Mouse (Mus musculus) kidney, embryonic 15.5 days (tissue): ENCODE data around the gene Igf1. TPM values are rescaled to one million over a fixed set of nuclear protein-coding genes. Genes with fewer than 3 reads are reported as not detected.

ENCODE experiments used
- ATAC-seq: fragments of 200-750 bp; cut with Nextera tagmentation; replicated peaks from 2 replicates; pipeline ENCODE4 v1.8.0; 2017; ENCODE audit warnings: moderate TSS enrichment; ENCODE audit not compliant: low FRiP score
- H3K27ac ChIP-seq: fragments of 300-500 bp; sonication (generic); 2 replicates; pipeline ENCODE4 v1.5.1; 2015; ENCODE audit warnings: mild to moderate bottlenecking, inconsistent platforms
- H3K27me3 ChIP-seq: fragments of 300-500 bp; sonication (generic); 2 replicates; pipeline ENCODE4 v1.6.1; 2015; ENCODE audit warnings: inconsistent platforms
- H3K36me3 ChIP-seq: fragments of 300-500 bp; sonication (generic); 2 replicates; pipeline ENCODE4 v1.6.1; 2015; ENCODE audit warnings: inconsistent platforms
- H3K4me1 ChIP-seq: fragments of 300-500 bp; sonication (generic); 2 replicates; pipeline ENCODE4 v1.6.1; 2015; ENCODE audit warnings: inconsistent platforms
- H3K4me2 ChIP-seq: fragments of 300-500 bp; sonication (generic); 2 replicates; pipeline ENCODE4 v1.6.1; 2015; ENCODE audit warnings: moderate library complexity, mild to moderate bottlenecking, inconsistent platforms
- H3K4me3 ChIP-seq: fragments of 300-500 bp; sonication (generic); replicated peaks from 2 replicates; pipeline ENCODE4 v1.5.1; 2015; ENCODE audit warnings: mild to moderate bottlenecking, inconsistent platforms
- H3K9ac ChIP-seq: fragments of 300-500 bp; sonication (generic); 2 replicates; pipeline ENCODE4 v1.6.1; 2015; ENCODE audit warnings: mild to moderate bottlenecking, inconsistent platforms
- H3K9me3 ChIP-seq: fragments of 300-500 bp; sonication (generic); replicated peaks from 2 replicates; pipeline ENCODE4 v1.6.1; 2016; ENCODE audit warnings: inconsistent platforms
- WGBS: fragments of 180-500 bp; shearing (Covaris S2); methylation state at CpG from one replicate; pipeline ENCODE4 v1.1.7; 2015; ENCODE audit warnings: mixed read lengths; 5-methylcytosine and 5-hydroxymethylcytosine counted together
- polyA plus RNA-seq: library from polyadenylated mRNA; unstranded; fragments of >200 nt; fragmentation: Nextera tagmentation; extraction: Ambion mirVana; gene quantifications from 2 replicates; pipeline ENCODE4 v1.2.1, GENCODE M21; 2015

Igf1 gene
- 33.9 and 37.1 TPM in 2 replicates for polyA plus RNA-seq

DNA sequence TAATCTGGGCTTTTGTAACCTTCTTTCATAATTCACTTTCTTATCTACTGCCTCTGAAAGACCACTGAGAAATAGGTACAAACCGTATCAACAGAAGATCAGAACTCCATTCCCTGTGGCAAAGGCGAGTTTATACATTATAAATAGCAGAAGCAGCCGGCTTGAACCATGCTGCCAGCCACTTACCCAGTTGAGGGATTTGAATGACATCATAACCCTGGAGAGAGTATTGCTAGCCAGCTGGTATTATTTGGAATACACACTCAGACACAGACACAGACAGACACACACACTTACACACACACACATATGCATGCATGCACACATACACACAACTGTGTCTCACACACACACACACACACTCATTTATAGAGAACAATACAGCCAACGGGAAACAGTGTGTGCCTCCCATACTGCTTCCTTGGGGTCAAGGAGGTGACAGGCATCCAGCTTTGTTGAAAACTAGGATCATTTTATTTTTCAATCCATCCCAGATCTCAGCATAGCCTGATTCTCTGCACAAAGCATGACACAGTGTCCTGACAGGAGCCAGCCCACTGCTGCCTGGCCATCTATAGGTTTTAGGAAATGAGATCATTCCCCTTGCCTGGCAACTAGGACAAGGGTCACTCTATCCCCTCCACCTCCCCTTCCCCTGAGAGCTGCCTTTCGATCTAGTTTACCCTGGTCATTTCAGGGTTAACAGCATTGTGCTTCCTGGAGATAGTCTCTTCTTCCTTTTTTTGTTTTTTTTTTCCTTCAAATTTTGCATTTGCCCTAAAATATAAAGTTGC, at the start of gene Igf1:
TSS of gene Igf1 (plus strand) at position 253 of the 794 bp plus-strand sequence.
- ATAC-seq, result no peak
- Histone ChIP-seq H3K4me2 (peak within 1 kb of the TSS; percentile 78), H3K27ac (peak within 1 kb of the TSS; percentile 77), H3K27me3 (peaks cover 29% of the 10 kb centered on the region), H3K9me3 (no peaks in the 10 kb centered on the region), H3K36me3 (no peaks in the 10 kb centered on the region), H3K4me3 (peak within 1 kb of the TSS; percentile 52), H3K4me1 (peaks cover 49% of the 10 kb centered on the region), H3K9ac (no peak within 1 kb of the TSS)
- WGBS, result 33% methylated on average over 5 of the region's 5 CpGs

DNA sequence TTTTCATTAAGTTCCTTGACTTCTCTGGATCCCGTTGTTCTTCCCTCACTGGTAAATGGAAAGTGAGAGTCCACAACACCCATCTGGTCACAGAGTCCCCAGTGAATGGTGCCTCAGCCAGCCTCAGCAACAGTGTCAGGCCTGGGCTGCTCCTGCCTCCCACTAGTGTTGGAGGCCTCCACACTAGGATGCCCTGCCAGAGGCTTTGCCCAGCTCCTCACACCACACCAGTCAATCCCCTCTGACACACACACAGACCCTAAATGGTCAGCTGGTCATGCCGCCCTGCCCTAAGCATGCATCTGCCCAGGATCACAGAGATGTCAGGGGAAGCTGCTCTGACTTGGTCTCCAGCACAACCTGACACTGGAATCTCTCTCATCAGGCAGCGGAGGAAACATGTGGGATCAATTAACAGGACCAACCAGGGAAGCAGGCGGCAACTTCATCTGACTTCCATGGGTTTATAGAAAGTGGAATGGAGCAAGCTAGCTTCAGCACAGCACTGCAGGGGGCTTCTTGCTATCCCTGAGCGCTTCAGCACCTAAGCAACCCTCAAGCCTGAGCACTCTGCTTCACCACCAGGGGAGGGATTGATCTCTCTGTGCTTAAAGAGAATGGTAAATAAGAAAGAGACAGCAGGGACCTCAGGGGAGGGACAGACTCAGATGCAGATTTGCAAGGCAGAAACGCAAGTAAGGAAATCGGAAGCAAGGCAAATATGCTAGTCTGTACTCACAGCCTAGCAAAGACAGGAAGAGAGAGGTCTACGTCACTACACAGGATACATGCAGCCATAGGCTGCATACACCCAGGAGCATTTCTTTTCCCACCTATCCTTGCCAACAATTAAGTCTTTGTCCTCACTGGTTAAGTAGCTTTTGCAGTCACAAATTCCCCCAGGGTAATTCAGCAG, 45.6 kb upstream of the Igf1 start:
- WGBS, result 27% methylated on average over 8 of the region's 8 CpGs
- no peaks in the 10 kb centered on the region for H3K9me3 ChIP-seq
- ATAC-seq, result no peak
- 0 out of 2 replicates have a peak, but pooled peaks cover 5% of the 10 kb centered on the region for H3K4me1 ChIP-seq
- no peak overlapping the region for H3K27ac ChIP-seq
- H3K36me3 ChIP-seq, result no peaks in the 10 kb centered on the region
- no peaks in the 10 kb centered on the region for H3K27me3 ChIP-seq
- H3K4me3 ChIP-seq, result no peak overlapping the region
- no peak overlapping the region for H3K9ac ChIP-seq
- H3K4me2 ChIP-seq, result peak overlapping the region; percentile 29; the same call in 1 of the 2 replicates

DNA sequence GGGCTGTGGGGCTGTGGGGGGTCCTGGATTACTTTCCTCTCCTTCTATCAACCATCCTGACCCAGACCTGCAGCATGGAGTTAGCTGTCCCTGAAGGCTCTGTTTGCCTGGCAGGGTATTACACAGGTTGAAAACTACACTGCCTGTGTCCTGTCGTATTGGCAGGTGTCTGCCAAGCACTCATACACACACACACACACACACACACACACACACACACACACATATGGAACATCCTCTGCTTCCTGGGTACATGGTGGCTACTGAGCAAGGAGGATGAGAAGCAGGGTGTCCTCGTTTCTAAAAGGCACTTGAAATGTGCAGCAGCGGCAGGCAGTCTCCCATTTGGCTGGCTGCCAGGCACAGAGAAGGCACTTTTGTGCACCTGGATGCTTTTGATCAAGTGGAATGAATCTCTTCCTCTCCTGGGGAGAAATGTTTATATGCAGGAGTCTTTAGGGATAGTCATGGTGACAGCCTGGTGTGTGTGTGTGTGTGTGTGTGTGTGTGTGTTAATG, 44.9 kb upstream of the Igf1 start:
- WGBS, result 28% methylated on average over 3 of the region's 3 CpGs
- Histone ChIP-seq H3K9me3 (no peaks in the 10 kb centered on the region), H3K27me3 (no peaks in the 10 kb centered on the region), H3K9ac (no peak overlapping the region), H3K36me3 (no peaks in the 10 kb centered on the region), H3K27ac (no peak overlapping the region), H3K4me3 (no peak overlapping the region), H3K4me2 (0 out of 2 replicates have a peak overlapping the region, but pooled peaks have one; percentile 29), H3K4me1 (0 out of 2 replicates have a peak, but pooled peaks cover 5% of the 10 kb centered on the region)
- no peak for ATAC-seq

DNA sequence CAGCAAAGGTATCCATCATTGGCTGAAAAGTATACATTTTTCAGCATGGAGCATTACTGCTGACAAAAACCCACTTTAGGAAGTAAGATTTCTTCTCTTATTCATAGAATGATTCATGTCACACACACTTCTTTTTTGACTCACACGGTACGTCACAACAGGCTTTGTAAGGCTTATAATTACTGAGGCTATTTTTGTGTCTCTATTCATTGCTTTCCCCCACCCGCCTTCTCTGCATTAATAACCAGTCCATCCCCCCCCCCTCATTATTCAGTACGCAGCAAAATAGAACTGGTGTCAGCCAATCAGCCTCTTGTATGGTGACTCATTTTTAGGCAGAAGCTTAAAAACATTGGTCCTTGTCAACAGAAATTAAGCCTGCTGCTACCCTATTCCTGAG, 41.2 kb upstream of the Igf1 start:
- Histone ChIP-seq H3K36me3 (no peaks in the 10 kb centered on the region), H3K4me1 (0 out of 2 replicates have a peak, but pooled peaks cover 5% of the 10 kb centered on the region), H3K9me3 (no peaks in the 10 kb centered on the region), H3K27me3 (no peaks in the 10 kb centered on the region), H3K4me2 (no peak overlapping the region), H3K9ac (no peak overlapping the region), H3K27ac (no peak overlapping the region), H3K4me3 (no peak overlapping the region)
- no peak for ATAC-seq
- WGBS, result 84% methylated on average over 4 of the region's 4 CpGs

DNA sequence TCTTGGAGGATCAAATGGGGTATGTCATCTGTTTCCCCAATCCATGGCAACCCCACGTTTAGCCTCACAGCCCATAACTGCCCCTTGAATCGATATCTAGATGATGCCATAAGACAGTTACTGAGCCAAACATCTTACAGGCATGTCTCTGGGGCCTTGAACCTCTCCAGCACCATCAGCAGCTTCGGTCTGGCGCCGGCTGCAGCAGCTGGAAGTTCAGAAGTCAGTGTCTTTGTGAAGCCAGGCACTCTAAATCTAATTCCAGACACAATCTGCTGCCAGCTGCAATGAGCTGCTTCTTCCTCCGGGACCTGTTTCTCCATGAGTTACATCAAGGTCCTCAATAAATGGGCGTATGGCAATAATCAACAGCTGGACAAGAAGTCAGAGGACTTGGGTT, 40.3 kb upstream of the Igf1 start:
- 72% methylated on average over 7 of the region's 7 CpGs for WGBS
- no peak overlapping the region for H3K27ac ChIP-seq
- H3K4me1 ChIP-seq, result 0 out of 2 replicates have a peak, but pooled peaks cover 5% of the 10 kb centered on the region
- no peaks in the 10 kb centered on the region for H3K9me3 ChIP-seq
- H3K9ac ChIP-seq, result no peak overlapping the region
- H3K4me2 ChIP-seq, result no peak overlapping the region
- H3K36me3 ChIP-seq, result no peaks in the 10 kb centered on the region
- H3K4me3 ChIP-seq, result no peak overlapping the region
- no peak for ATAC-seq
- no peaks in the 10 kb centered on the region for H3K27me3 ChIP-seq

DNA sequence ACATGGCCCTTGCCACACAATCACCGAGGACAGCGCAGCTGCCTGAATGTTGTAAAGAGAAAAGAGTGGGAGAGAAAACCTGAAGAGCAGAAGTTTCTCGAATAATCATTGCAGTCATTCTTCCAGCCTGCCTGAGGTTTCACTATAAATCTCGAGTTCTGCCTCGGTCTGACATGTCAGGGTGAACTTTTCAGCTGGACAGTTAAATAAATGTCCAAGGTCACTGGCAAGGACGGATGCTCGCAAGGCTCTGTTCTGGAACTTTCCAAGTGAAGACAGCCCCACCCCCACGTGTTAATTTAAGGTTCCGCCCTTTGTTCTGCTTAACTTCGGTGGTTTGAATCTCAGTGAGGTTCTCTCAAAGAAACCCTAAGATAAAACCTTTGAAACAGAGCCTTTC, 36.2 kb upstream of the Igf1 start:
- H3K9me3 ChIP-seq, result no peaks in the 10 kb centered on the region
- H3K36me3 ChIP-seq, result no peaks in the 10 kb centered on the region
- 36% methylated on average over 10 of the region's 10 CpGs for WGBS
- H3K4me1 ChIP-seq, result no peaks in the 10 kb centered on the region
- no peak overlapping the region for H3K4me2 ChIP-seq
- no peak for ATAC-seq
- no peak overlapping the region for H3K9ac ChIP-seq
- no peak overlapping the region for H3K27ac ChIP-seq
- no peak overlapping the region for H3K4me3 ChIP-seq
- H3K27me3 ChIP-seq, result no peaks in the 10 kb centered on the region

DNA sequence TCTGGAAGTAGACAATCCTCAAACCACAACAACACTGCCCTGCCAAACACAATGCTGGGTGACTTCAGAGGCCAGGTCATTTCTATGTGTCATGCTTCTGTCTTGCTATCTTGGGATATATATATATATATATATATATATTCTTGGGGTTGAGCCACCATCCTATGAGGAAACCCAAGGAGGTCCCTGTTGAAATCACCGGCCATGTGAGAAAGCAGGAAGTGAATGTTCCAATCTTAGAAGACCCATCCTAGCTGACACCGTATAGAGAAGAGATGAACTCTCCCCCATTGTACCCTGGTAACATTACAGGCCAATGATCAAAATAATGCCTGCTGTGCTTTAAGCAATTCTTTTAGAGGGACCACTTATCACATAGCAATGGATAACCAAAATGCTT, 28.1 kb upstream of the Igf1 start:
- Histone ChIP-seq H3K27me3 (no peaks in the 10 kb centered on the region), H3K27ac (no peak overlapping the region), H3K4me2 (no peak overlapping the region), H3K9me3 (no peaks in the 10 kb centered on the region), H3K36me3 (no peaks in the 10 kb centered on the region), H3K4me3 (no peak overlapping the region), H3K4me1 (no peaks in the 10 kb centered on the region), H3K9ac (no peak overlapping the region)
- ATAC-seq, result no peak
- 87% methylated on average over 2 of the region's 2 CpGs for WGBS

DNA sequence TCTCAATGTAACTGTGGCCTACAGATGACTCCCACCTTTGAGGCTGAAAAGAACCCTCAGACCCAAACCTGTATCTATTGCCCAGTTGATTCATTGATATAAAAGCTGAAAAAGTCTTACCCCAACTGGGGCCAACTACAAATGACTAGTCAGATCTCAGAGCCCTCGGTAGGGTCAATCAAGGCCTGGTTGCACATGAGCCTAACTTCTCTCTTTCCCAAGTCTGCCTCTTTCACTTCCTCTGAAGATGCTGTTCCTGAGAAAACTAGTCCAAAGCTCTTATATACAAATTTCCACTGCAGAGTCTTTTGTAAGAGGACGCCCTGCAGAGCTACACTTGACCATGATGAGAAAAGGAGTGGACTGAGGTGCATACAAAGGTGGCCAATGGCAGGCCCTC, 27.4 kb upstream of the Igf1 start:
- H3K4me1 ChIP-seq, result no peaks in the 10 kb centered on the region
- ATAC-seq, result no peak
- no peak overlapping the region for H3K27ac ChIP-seq
- H3K27me3 ChIP-seq, result no peaks in the 10 kb centered on the region
- H3K4me3 ChIP-seq, result no peak overlapping the region
- H3K4me2 ChIP-seq, result no peak overlapping the region
- no peaks in the 10 kb centered on the region for H3K9me3 ChIP-seq
- H3K9ac ChIP-seq, result no peak overlapping the region
- 88% methylated on average over 2 of the region's 2 CpGs for WGBS
- H3K36me3 ChIP-seq, result no peaks in the 10 kb centered on the region

DNA sequence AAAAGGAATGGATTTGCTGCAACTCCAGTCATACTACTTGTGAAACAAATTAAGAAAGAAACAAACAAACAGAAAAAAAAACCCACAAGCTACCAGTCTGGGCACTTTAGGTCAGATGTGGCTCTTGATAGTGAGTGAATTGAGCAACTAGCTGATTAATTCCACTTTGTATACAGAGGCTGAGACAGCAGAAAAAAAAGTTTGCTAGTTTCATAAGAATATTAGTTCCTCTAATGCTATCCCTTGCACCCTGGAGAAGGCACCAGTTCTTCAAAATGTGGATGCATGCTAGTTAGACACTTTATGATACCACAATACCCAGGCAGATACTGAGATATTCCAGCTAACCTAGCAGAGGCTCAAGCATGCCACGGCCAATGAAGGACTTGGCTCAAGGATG, 26.0 kb upstream of the Igf1 start:
- 88% methylated on average over 1 of the region's 1 CpGs for WGBS
- Histone ChIP-seq H3K4me3 (no peak overlapping the region), H3K9me3 (no peaks in the 10 kb centered on the region), H3K27ac (no peak overlapping the region), H3K4me2 (no peak overlapping the region), H3K36me3 (no peaks in the 10 kb centered on the region), H3K4me1 (no peaks in the 10 kb centered on the region), H3K9ac (no peak overlapping the region), H3K27me3 (no peaks in the 10 kb centered on the region)
- no peak for ATAC-seq

DNA sequence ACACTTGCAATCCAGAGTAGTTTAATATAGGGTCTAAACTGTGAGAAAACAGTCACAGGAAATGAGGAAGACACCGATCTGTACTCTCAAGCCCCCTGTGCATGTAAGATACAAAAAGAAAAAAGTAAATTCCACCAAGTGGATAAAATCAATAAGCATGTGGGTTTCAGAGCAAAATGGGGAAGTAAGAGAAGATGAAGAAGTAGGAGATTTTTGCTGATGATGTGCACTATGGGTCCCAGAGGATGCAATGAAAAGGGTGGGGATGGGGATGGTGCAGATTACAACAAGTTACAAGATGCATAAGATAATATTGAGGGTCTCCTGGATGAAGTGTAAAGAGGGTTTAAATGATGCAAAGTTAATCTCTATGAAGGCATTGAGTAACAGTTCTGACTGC, 18.6 kb upstream of the Igf1 start:
- no peaks in the 10 kb centered on the region for H3K9me3 ChIP-seq
- no peak overlapping the region for H3K9ac ChIP-seq
- no peak overlapping the region for H3K4me2 ChIP-seq
- 97% methylated on average over 1 of the region's 1 CpGs for WGBS
- ATAC-seq, result no peak
- no peaks in the 10 kb centered on the region for H3K4me1 ChIP-seq
- H3K27me3 ChIP-seq, result no peaks in the 10 kb centered on the region
- no peak overlapping the region for H3K27ac ChIP-seq
- no peak overlapping the region for H3K4me3 ChIP-seq
- H3K36me3 ChIP-seq, result no peaks in the 10 kb centered on the region

DNA sequence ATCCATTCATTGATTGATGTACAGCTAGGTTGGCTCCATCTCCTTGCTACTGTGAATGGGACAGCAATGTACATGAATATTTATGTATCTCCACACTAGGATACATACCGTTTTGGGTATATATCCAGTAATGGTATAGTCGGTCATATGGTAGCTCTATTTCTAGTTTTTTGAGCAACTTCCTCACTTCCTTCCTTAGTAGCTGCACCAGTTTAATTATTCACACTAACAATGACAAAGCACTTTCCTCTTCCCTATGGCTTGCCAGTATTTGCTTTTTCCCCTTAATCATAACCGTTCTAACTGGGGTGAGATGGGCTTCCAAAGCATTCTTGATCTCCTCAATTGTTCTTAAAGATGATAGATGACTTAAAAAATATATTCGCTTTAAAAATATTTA, 15.6 kb upstream of the Igf1 start:
- 83% methylated on average over 4 of the region's 4 CpGs for WGBS
- Histone ChIP-seq H3K36me3 (no peaks in the 10 kb centered on the region), H3K4me2 (no peak overlapping the region), H3K27ac (no peak overlapping the region), H3K27me3 (no peaks in the 10 kb centered on the region), H3K9me3 (no peaks in the 10 kb centered on the region), H3K9ac (no peak overlapping the region), H3K4me3 (no peak overlapping the region), H3K4me1 (peaks cover 6% of the 10 kb centered on the region; the same call in 1 of the 2 replicates)
- ATAC-seq, result no peak
